ENCODE assay signal across 9 mouse cellular contexts in the genomic region with DNA sequence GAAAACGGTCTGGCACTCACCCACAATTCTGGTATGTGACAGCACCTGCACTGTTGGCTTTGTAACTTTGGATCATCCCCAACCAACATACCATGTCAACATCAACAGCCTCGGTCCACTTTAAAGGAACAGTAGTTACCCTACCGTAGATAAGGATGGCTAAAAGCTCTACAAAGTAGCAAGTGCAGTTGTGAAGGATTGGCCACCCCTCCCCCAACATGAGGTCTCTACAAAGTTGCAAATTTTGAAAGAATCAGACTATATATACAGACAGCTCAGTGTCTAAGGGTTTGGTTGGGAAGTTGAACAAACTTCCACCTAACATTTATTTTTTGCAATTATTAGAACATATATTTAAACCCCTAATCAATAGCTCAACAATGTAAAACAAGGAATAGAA. TPM values are rescaled to one million over a fixed set of nuclear protein-coding genes. Genes with fewer than 3 reads are reported as not detected.
DNase-seq lines count a peak whose midpoint lies in the region; ATAC-seq and TF ChIP-seq lines count a peak whose summit lies in the region.
"Had no signal": no experiment of that assay in that cellular context is flagged by ENCODE, and none has a peak within 500 bp of the region (broad histone marks: within the 10 kb centered on the region; RNA-seq: fewer than 3 reads in every experiment).

No protein-coding gene starts in this region.

- peak overlapping the region; percentile 99; the same call in 1 of the 2 replicates for H3K4me3 ChIP-seq in heart, embryonic 13.5 days
- no peak overlapping the region for H3K4me3 ChIP-seq in ES-Bruce4 (ENCODE audit: low read depth, low read length)
- no peak overlapping the region for H3K4me3 ChIP-seq in hindbrain, embryonic 11.5 days (ENCODE audit: low read depth, low read length)
- no peak overlapping the region for H3K4me3 ChIP-seq in macrophage (ENCODE audit: inconsistent target)

- H3K9me3 ChIP-seq in heart, embryonic 13.5 days, result no peaks in the 10 kb centered on the region
- H3K9me3 ChIP-seq in ES-Bruce4 (replicated peaks; ENCODE audit: control insufficient read depth, insufficient read depth, low read length, poor library complexity, severe bottlenecking), result no peaks in the 10 kb centered on the region
- no peaks in the 10 kb centered on the region for H3K9me3 ChIP-seq in hindbrain, embryonic 11.5 days (ENCODE audit: control insufficient read depth, low read length)
- H3K9me3 ChIP-seq: G1E had no signal

- no peak for ATAC-seq in heart, embryonic 13.5 days (ENCODE audit: extremely low read depth, insufficient number of reproducible peaks, low FRiP score, low TSS enrichment)
- peak; percentile 10; the same call in 1 of the 2 replicates for ATAC-seq in hindbrain, embryonic 11.5 days (ENCODE audit: low FRiP score)
- no peak for ATAC-seq in inflammation-experienced regulatory T-cells, adult 6 months

- TF ChIP-seq POLR2A in ES-Bruce4 (IDR thresholded peaks at IDR 0.05; ENCODE audit: insufficient read depth, low read length), result no peak

- peak overlapping the region; percentile 99 for H3K27ac ChIP-seq in heart, embryonic 13.5 days (replicated peaks)
- H3K27ac ChIP-seq in ES-Bruce4 (ENCODE audit: insufficient read depth, low read length) (peak overlapping the region; percentile 10; the same call in 1 of the 2 replicates), macrophage (peak overlapping the region; percentile 29)
- H3K27ac ChIP-seq in hindbrain, embryonic 11.5 days (ENCODE audit: low read depth, low read length), result peak overlapping the region; percentile 99

- no peak for TF ChIP-seq EP300 in ES-Bruce4 (IDR thresholded peaks at IDR 0.05; ENCODE audit: insufficient read depth, low read depth, low read length)

- H3K27me3 ChIP-seq in heart, embryonic 13.5 days (replicated peaks), result no peaks in the 10 kb centered on the region
- no peaks in the 10 kb centered on the region for H3K27me3 ChIP-seq in ES-Bruce4 (ENCODE audit: control insufficient read depth, insufficient read depth, low read length, poor library complexity, severe bottlenecking)
- no peaks in the 10 kb centered on the region for H3K27me3 ChIP-seq in hindbrain, embryonic 11.5 days (ENCODE audit: control insufficient read depth, insufficient read depth, low read length)

- H3K4me2 ChIP-seq in heart, embryonic 13.5 days, result peak overlapping the region; percentile 70
- no peak overlapping the region for H3K4me2 ChIP-seq in hindbrain, embryonic 11.5 days (replicated peaks; ENCODE audit: low read depth, low read length)

- peaks cover 34% of the 10 kb centered on the region for H3K79me2 ChIP-seq in macrophage (ENCODE audit: inconsistent target)

- H3K36me3 ChIP-seq in heart, embryonic 13.5 days, result peaks cover 67% of the 10 kb centered on the region
- H3K36me3 ChIP-seq in ES-Bruce4 (ENCODE audit: control insufficient read depth, insufficient read depth, low read length, poor library complexity, severe bottlenecking), result peaks cover 42% of the 10 kb centered on the region
- H3K36me3 ChIP-seq in hindbrain, embryonic 11.5 days (ENCODE audit: control insufficient read depth, insufficient read depth, low read length), result peaks cover 19% of the 10 kb centered on the region
- H3K36me3 ChIP-seq in macrophage (ENCODE audit: inconsistent target), result peaks cover 35% of the 10 kb centered on the region

- no peak for TF ChIP-seq CTCF in ES-Bruce4 (IDR thresholded peaks at IDR 0.05; ENCODE audit: low read depth, low read length)

- DNase-seq in heart, adult 9 months (ENCODE audit: low spot score in 2 of 2), result no peak
- DNase-seq in hindbrain, embryonic 11.5 days (ENCODE audit: low spot score), result no peak
- DNase-seq in spleen, postnatal 14 days (ENCODE audit: low spot score in 2 of 2), result no peak
- DNase-seq in adrenal gland, adult 18-20 months (ENCODE audit: low spot score in 2 of 2), result no peak

- H3K4me1 ChIP-seq in heart, embryonic 13.5 days, result peaks cover 24% of the 10 kb centered on the region
- H3K4me1 ChIP-seq in ES-Bruce4 (ENCODE audit: control insufficient read depth, insufficient read depth, low read length), result peaks cover 1% of the 10 kb centered on the region
- H3K4me1 ChIP-seq in hindbrain, embryonic 11.5 days (replicated peaks; ENCODE audit: control insufficient read depth, insufficient read depth, low read length), result peaks cover 3% of the 10 kb centered on the region; the same call in 1 of the 2 replicates

- peak overlapping the region; percentile 100; the same call in 1 of the 2 replicates for H3K9ac ChIP-seq in heart, embryonic 13.5 days
- no peak overlapping the region for H3K9ac ChIP-seq in ES-Bruce4 (ENCODE audit: low read depth, poor library complexity, severe bottlenecking)
- no peak overlapping the region; the same call in 1 of the 2 replicates for H3K9ac ChIP-seq in hindbrain, embryonic 11.5 days (ENCODE audit: low read depth, low read length)

- 91% methylated on average over 3 of the region's 3 CpGs for WGBS in heart, embryonic 13.5 days
- 87% methylated on average over 3 of the region's 3 CpGs for WGBS in hindbrain, embryonic 11.5 days
- WGBS in macrophage (ENCODE audit: missing documents), result 100% methylated on average over 3 of the region's 3 CpGs

RNA-seq across cellular contexts. Expression of a gene that starts 1.0 kb away (rescaled TPM):
- 1.8 TPM in 2 replicates for polyA plus RNA-seq in heart, embryonic 13.5 days (2015; fragmentation: Nextera tagmentation; extraction: Ambion mirVana)
- polyA plus RNA-seq in ES-Bruce4 (2011; ENCODE audit: insufficient read depth, insufficient read length, low read depth, missing spikeins) (72.7 and 87.5 TPM in 2 replicates), macrophage (2018) (4.2 to 6.7 TPM (median 4.5 TPM) in 3 replicates)
- polyA plus RNA-seq in hindbrain, embryonic 11.5 days (2014; fragmentation: Nextera tagmentation; extraction: Ambion mirVana), result 2.8 and 8.5 TPM in 2 replicates
- total RNA-seq in macrophage (2018; cell fraction: chromatin; rRNA removed), result 10 to 100 TPM; 47.2 to 91.0 (median 71.6) TPM
- 10 to 100 TPM in 25 of 26 experiments, 1 to 10 TPM in 1; 9.1 to 30.8 (median 16.7) TPM for total RNA-seq in macrophage (2018; cell fraction: cytosol; rRNA removed)
- 10 to 100 TPM; 48.5 to 79.2 (median 61.0) TPM for total RNA-seq in macrophage (2018; cell fraction: nucleus; rRNA removed)
- 1 to 10 TPM; 1.7 to 2.1 (median 1.8) TPM for polyA plus RNA-seq in inflammation-experienced regulatory T-cells, adult 6 months (2017; shearing (Covaris generic))
- 10 to 100 TPM; 40.2 to 47.3 TPM for total RNA-seq in adrenal gland, adult 18-20 months (2021)

RNA-seq across cellular contexts. Expression of a gene that starts 22.3 kb away (rescaled TPM):
- polyA plus RNA-seq in heart, embryonic 13.5 days (2015; fragmentation: Nextera tagmentation; extraction: Ambion mirVana), result 11.7 and 12.3 TPM in 2 replicates
- polyA plus RNA-seq in ES-Bruce4 (2011; ENCODE audit: insufficient read depth, insufficient read length, low read depth, missing spikeins) (58.3 and 67.8 TPM in 2 replicates), macrophage (2018) (32.7 to 38.4 TPM (median 32.8 TPM) in 3 replicates)
- polyA plus RNA-seq in hindbrain, embryonic 11.5 days (2014; fragmentation: Nextera tagmentation; extraction: Ambion mirVana), result 24.0 and 31.3 TPM in 2 replicates
- total RNA-seq in macrophage (2018; cell fraction: chromatin; rRNA removed), result 10 to 100 TPM; 11.8 to 43.9 (median 28.1) TPM
- total RNA-seq in macrophage (2018; cell fraction: cytosol; rRNA removed), result 10 to 100 TPM; 21.9 to 37.2 (median 29.5) TPM
- total RNA-seq in macrophage (2018; cell fraction: nucleus; rRNA removed), result 10 to 100 TPM; 12.9 to 41.1 (median 23.5) TPM
- 10 to 100 TPM; 20.2 to 22.3 (median 20.2) TPM for polyA plus RNA-seq in inflammation-experienced regulatory T-cells, adult 6 months (2017; shearing (Covaris generic))
- total RNA-seq in adrenal gland, adult 18-20 months (2021), result 10 to 100 TPM; 20.8 to 24.6 TPM

RNA-seq across cellular contexts. Expression of a gene that starts 22.5 kb away (rescaled TPM):
- polyA plus RNA-seq in heart, embryonic 13.5 days (2015; fragmentation: Nextera tagmentation; extraction: Ambion mirVana), result 81.8 and 95.3 TPM in 2 replicates
- 54.7 and 64.7 TPM in 2 replicates for polyA plus RNA-seq in ES-Bruce4 (2011; ENCODE audit: insufficient read depth, insufficient read length, low read depth, missing spikeins)
- polyA plus RNA-seq in hindbrain, embryonic 11.5 days (2014; fragmentation: Nextera tagmentation; extraction: Ambion mirVana), result 60.4 and 65.1 TPM in 2 replicates
- total RNA-seq in macrophage (2018; cell fraction: chromatin; rRNA removed), result 100 to 1,000 TPM in 5 of 26 experiments, 10 to 100 TPM in 21; 33.3 to 123 (median 88.2) TPM
- total RNA-seq in macrophage (2018; cell fraction: cytosol; rRNA removed), result 10 to 100 TPM; 10.4 to 88.0 (median 30.0) TPM
- total RNA-seq in macrophage (2018; cell fraction: nucleus; rRNA removed), result 10 to 100 TPM; 24.3 to 82.5 (median 37.8) TPM
- polyA plus RNA-seq in macrophage (2018), result 43.7 to 208 TPM (median 85.6 TPM) in 3 replicates
- polyA plus RNA-seq in inflammation-experienced regulatory T-cells, adult 6 months (2017; shearing (Covaris generic)), result 100 to 1,000 TPM in 2 of 3 experiments, 10 to 100 TPM in 1; 81.9 to 112 (median 110) TPM
- 100 to 1,000 TPM; 122 to 134 TPM for total RNA-seq in adrenal gland, adult 18-20 months (2021)

RNA-seq across cellular contexts. Expression of a gene that starts 22.5 kb away (rescaled TPM):
- 4.2 and 4.4 TPM in 2 replicates for polyA plus RNA-seq in heart, embryonic 13.5 days (2015; fragmentation: Nextera tagmentation; extraction: Ambion mirVana)
- polyA plus RNA-seq in ES-Bruce4 (2011; ENCODE audit: insufficient read depth, insufficient read length, low read depth, missing spikeins) (3.2 and 3.4 TPM in 2 replicates), macrophage (2018) (4.4 to 5.9 TPM (median 5.8 TPM) in 3 replicates)
- polyA plus RNA-seq in hindbrain, embryonic 11.5 days (2014; fragmentation: Nextera tagmentation; extraction: Ambion mirVana), result 8.5 and 8.8 TPM in 2 replicates
- total RNA-seq in macrophage (2018; cell fraction: chromatin; rRNA removed), result 1 to 10 TPM; 1.6 to 9.7 (median 4.7) TPM
- total RNA-seq in macrophage (2018; cell fraction: cytosol; rRNA removed), result 10 to 100 TPM in 1 of 26 experiments, 1 to 10 TPM in 25; 3.8 to 10.0 (median 6.8) TPM
- 10 to 100 TPM in 4 of 26 experiments, 1 to 10 TPM in 22; 2.7 to 13.4 (median 6.3) TPM for total RNA-seq in macrophage (2018; cell fraction: nucleus; rRNA removed)
- polyA plus RNA-seq in inflammation-experienced regulatory T-cells, adult 6 months (2017; shearing (Covaris generic)), result 1 to 10 TPM in 1 of 3 experiments, under 1 TPM in 2; 0.47 to 2.0 (median 0.48) TPM
- 10 to 100 TPM; 15.4 to 16.9 TPM for total RNA-seq in adrenal gland, adult 18-20 months (2021)

Comparison
In these comparisons a context has a peak if more than half of its experiments do, and no peak if none do; other contexts are left out.
1. H3K27ac ChIP-seq: peak in every context shown above with its lines; median percentile 99 in heart, embryonic 13.5 days; 99 in hindbrain, embryonic 11.5 days; 29 in macrophage; 10 in ES-Bruce4.